Mouse (Mus musculus): ENCODE results near the gene C1qtnf1.
A peak's percentile ranks its signal among the peaks of the same experiment; 100 is the strongest.

Gene C1qtnf1

GRCm38 (mm10) chr11:118473842-118474500, 46.0 kb downstream of the C1qtnf1 start:
- no peak for DNase-seq (ENCODE audit: low read depth, low spot score)

- DNase-seq (ENCODE audit: low read depth, low spot score) = no peak
Measured at GRCm38 (mm10) chr11:118475496-118476083, 47.6 kb downstream of the C1qtnf1 start.

- DNase-seq (ENCODE audit: low read depth, low spot score) = peak; percentile 97
Measured at GRCm38 (mm10) chr11:118476396-118477373, 48.7 kb downstream of the C1qtnf1 start, which contains the start of gene Engase. Engase (plus strand) TSS chr11:118476829.

DNA sequence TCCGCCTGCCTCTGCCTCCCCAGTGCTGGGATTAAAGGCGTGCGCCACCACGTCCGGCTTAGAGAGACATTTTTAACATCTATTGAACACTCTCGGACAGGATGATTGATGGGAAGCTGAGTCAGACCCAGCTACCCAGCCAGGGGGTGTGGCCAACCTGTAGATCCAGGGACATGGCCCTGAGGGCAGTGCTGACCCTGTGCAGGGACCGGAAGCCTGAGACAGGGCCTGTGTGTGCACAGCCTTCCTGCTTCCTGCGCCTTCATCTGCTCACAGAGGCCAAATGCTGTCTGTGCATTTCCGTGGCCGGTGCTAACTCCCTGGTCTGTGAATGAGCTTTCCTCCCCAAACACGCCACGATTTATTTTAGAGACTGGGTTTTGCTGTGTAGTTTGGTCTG, 51.8 kb downstream of the C1qtnf1 start:
- DNase-seq (ENCODE audit: low read depth, low spot score) = no peak

DNA sequence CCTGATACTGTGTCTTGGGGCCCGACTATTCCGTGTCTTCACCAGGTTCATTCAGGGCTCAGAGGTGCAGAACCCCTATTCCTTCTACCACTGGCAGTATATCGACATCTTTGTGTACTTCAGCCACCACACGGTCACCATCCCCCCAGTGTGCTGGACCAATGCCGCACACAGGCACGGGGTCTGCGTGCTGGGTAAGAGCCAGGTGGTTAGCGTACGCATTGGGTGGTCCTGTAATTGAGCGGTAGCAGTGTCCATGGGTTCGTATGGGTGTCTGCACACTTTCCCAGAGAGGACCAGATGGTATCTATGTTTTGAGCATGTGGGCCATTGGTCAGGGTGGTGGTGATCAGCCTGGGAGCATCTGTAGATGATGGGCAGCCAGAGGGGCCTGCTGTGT, 53.2 kb downstream of the C1qtnf1 start:
- no peak for DNase-seq (ENCODE audit: low read depth, low spot score)

DNA sequence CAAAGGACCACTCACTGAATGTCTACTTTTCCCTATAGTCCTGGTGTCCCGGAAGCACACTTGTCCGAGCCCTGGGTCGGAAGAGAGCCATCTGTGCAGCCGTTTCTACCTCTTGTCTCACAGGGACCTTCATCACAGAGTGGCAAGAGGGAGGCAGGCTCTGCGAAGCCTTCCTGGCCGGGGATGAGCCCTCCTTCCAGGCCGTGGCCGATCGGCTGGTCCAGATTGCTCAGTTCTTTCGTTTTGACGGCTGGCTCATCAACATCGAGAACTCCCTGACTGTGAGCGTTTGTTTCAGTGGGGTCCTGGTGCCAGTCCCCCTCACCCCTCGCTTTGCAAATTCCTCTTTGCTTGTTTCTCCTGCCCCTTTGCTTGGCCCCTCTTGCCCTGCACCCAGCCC, 53.7 kb downstream of the C1qtnf1 start:
- DNase-seq (ENCODE audit: low read depth, low spot score) = no peak

DNA sequence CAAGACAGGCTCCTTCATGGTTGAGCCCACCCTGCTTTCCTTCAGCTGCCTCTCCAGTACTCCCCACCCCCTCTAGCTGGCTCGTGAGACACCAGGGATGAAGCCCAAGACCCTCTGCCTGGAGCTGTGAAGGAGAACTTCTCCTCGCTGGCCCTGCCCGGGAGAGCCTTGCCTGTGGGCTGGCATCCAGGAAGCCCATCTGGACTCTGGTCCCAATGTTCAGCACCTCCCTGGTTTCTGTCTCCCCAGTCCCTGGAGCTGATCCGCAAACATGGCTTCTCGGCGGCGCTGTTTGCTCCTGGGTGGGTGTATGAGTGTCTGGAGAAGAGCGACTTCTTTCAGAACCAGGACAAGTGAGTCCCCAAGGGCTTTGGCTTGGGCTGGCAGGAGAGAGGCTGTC, 56.2 kb downstream of the C1qtnf1 start:
- DNase-seq (ENCODE audit: low read depth, low spot score) = no peak

- no peak for DNase-seq (ENCODE audit: low read depth, low spot score)
Measured at GRCm38 (mm10) chr11:118485338-118485737, 57.3 kb downstream of the C1qtnf1 start.

- DNase-seq (ENCODE audit: low read depth, low spot score) = no peak
Measured at GRCm38 (mm10) chr11:118485780-118486179, 57.8 kb downstream of the C1qtnf1 start.

GRCm38 (mm10) chr11:118486281-118486680, 58.3 kb downstream of the C1qtnf1 start:
- DNase-seq (ENCODE audit: low read depth, low spot score) = no peak

- DNase-seq (ENCODE audit: low read depth, low spot score) = no peak
Measured at GRCm38 (mm10) chr11:118486881-118487772, 59.1 kb downstream of the C1qtnf1 start.

GRCm38 (mm10) chr11:118488191-118488906, 60.3 kb downstream of the C1qtnf1 start:
- no peak for DNase-seq (ENCODE audit: low read depth, low spot score)

DNA sequence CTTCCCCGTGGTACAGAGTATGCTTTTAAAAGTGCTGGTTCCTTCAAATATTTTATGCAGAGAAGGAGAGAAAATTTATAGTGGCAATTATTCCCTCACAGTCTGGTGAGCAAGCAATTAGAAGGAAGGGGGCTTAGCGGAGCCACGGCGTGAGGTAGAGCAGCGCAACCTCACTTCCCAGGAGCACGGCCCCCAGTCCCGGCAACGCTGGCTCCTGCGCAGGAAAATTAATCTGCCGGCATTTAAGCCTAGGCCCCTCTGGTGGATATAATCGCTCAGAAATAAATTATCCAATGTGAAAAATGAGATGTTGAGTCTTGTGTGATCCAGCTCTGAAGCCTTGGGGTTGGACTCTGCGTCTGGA, 60.9 kb downstream of the C1qtnf1 start:
- DNase-seq (ENCODE audit: low read depth, low spot score) = no peak

DNA sequence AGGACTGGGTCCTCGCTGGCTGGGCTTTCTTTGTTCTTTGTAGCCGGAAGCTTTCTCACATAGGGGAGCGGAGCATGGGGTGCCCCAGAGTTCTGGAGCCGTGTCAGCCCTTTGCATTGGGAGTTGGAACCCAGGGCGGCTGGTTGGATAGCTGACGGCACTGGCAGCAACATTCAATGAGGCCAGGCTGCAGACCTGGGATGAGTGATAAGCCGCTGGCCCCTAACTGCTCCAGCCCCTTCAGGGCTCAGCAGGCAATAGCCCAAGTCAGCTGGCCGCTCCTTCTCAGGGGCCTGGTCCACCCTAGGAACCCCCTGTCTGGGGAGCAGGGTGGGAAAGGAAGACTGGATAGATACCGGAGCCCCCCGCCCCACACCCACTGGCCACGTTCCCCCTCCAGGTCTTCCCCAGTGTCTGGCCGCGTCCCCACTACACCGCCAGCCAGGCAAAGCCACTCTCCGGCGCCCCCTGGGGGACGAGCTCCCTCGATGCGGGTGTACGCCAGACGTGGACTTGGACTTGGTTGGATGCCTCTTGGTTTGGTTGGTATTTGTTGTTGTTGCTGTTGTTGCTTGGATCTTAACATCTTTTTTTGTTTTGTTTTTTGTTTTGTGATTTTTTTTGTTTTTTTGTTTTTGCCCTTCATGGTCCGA, 62.7 kb downstream of the C1qtnf1 start:
- DNase-seq (ENCODE audit: low read depth, low spot score) = no peak

DNA sequence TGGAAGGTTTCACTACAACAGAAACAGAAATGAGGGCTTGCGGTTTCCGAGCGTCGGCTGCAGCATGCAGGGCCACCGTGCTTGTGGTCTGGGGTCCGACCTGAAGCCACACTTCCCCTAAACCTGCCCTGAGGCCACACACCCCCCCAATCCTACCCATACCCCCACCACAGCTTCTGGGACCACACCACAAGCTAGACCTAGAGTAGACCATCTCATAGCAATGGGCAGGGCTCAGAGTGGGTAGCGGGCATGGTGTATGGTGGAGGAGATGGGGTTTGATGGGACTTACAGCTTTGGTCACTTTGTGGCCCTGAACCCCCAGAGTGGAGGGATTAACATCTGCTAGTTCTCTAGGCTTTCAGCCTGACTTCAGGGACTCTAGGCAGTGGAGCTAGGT, 63.2 kb downstream of the C1qtnf1 start:
- DNase-seq (ENCODE audit: low read depth, low spot score) = no peak

DNA sequence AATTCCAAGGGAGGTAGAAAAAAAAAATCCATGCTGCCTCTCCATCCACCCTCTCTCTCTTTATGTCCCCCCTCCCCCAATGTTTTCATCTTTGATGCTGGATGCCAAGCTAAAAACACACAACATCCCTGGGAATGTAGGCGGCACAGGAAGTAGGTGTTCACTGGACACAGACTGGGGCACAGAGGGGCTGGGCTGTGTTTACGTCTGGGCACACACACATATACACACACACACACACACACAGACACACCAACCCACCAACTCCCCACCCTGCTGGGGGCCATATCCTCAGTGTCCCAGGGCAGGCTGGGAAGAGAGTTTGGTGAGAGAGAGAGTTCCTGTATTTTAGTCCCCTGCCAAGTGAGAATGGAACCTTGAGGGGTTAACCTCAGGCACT, 65.5 kb downstream of the C1qtnf1 start:
- no peak for DNase-seq (ENCODE audit: low read depth, low spot score)

- no peak for DNase-seq (ENCODE audit: low read depth, low spot score)
Measured at GRCm38 (mm10) chr11:118494001-118494737, 66.2 kb downstream of the C1qtnf1 start.

- no peak for DNase-seq (ENCODE audit: low read depth, low spot score)
Measured at GRCm38 (mm10) chr11:118495065-118495464, 67.1 kb downstream of the C1qtnf1 start.

GRCm38 (mm10) chr11:118496066-118496689, 68.2 kb downstream of the C1qtnf1 start:
- DNase-seq (ENCODE audit: low read depth, low spot score) = no peak
